Mouse (Mus musculus) liver, adult (tissue): ENCODE measurements around the gene Tmem140.

ENCODE experiments used
- GATA4 ChIP-seq: IDR thresholded peaks from 2 replicates; pipeline ENCODE4 v1.6.1; 2014; ENCODE audit warnings: mild to moderate bottlenecking, low read length; ENCODE audit not compliant: insufficient replicate concordance

The Tmem140 gene

GRCm38 (mm10) chr6:34896168-34896780 lies 33.3 kb downstream of the Tmem140 start:
- TF ChIP-seq GATA4, result peak; percentile 32; the same call in 1 of the 2 replicates

- peak; percentile 90; the same call in 1 of the 2 replicates for TF ChIP-seq GATA4
Observed at GRCm38 (mm10) chr6:34899127-34899526, 36.2 kb downstream of the Tmem140 start.

GRCm38 (mm10) chr6:34900990-34901389 lies 38.0 kb downstream of the Tmem140 start:
- TF ChIP-seq GATA4, result no peak

- TF ChIP-seq GATA4, result no peak
Observed at GRCm38 (mm10) chr6:34901911-34902444, 39.0 kb downstream of the Tmem140 start.

GRCm38 (mm10) chr6:34902578-34902977 lies 39.6 kb downstream of the Tmem140 start:
- TF ChIP-seq GATA4, result no peak

GRCm38 (mm10) chr6:34903441-34903840 lies 40.5 kb downstream of the Tmem140 start:
- no peak for TF ChIP-seq GATA4

- TF ChIP-seq GATA4, result no peak
Observed at GRCm38 (mm10) chr6:34903851-34904250, 40.9 kb downstream of the Tmem140 start.

GRCm38 (mm10) chr6:34904361-34904760 lies 41.4 kb downstream of the Tmem140 start:
- no peak for TF ChIP-seq GATA4

- no peak for TF ChIP-seq GATA4
Observed at GRCm38 (mm10) chr6:34906125-34906524, 43.2 kb downstream of the Tmem140 start.

- TF ChIP-seq GATA4, result no peak
Observed at GRCm38 (mm10) chr6:34906661-34907060, 43.7 kb downstream of the Tmem140 start.

GRCm38 (mm10) chr6:34907121-34907614 lies 44.2 kb downstream of the Tmem140 start:
- TF ChIP-seq GATA4, result peak; percentile 81; the same call in 1 of the 2 replicates

- TF ChIP-seq GATA4, result no peak
Observed at GRCm38 (mm10) chr6:34907696-34908260, 44.8 kb downstream of the Tmem140 start.

GRCm38 (mm10) chr6:34909631-34910345 lies 46.8 kb downstream of the Tmem140 start:
- no peak for TF ChIP-seq GATA4

- no peak for TF ChIP-seq GATA4
Observed at GRCm38 (mm10) chr6:34910371-34911219, 47.6 kb downstream of the Tmem140 start, which contains the start of gene Wdr91. Gene Wdr91 (minus strand): TSS chr6:34910876.
